Mouse (Mus musculus) limb, embryonic 14.5 days (tissue): Measurements from ENCODE around the gene 4930535I16Rik. TPM values are rescaled to one million over a fixed set of nuclear protein-coding genes. Genes with fewer than 3 reads are reported as not detected.

Experiments used
- ATAC-seq: fragments of 200-750 bp; cut with Nextera tagmentation; 2 replicates; pipeline ENCODE4 v1.8.0; 2017; ENCODE audit warnings: low read depth, moderate number of reproducible peaks, moderate TSS enrichment; ENCODE audit not compliant: low FRiP score
- DNase-seq: peaks from one replicate; pipeline ENCODE4 v3.0.0-alpha.2; 2015; ENCODE audit warnings: low spot score
- H3K27ac ChIP-seq: fragments of 300-500 bp; sonication (generic); replicated peaks from 2 replicates; pipeline ENCODE4 v1.5.1; 2014; ENCODE audit warnings: low read depth, mild to moderate bottlenecking, low read length, moderate library complexity, mixed read lengths
- H3K27me3 ChIP-seq: fragments of 300-500 bp; sonication (generic); 2 replicates; pipeline ENCODE4 v1.6.1; 2014; ENCODE audit warnings: low read length, mixed read lengths; ENCODE audit not compliant: control insufficient read depth, insufficient read depth
- H3K36me3 ChIP-seq: fragments of 300-500 bp; sonication (generic); 2 replicates; pipeline ENCODE4 v1.6.1; 2014; ENCODE audit warnings: mild to moderate bottlenecking, low read length, moderate library complexity, mixed read lengths; ENCODE audit not compliant: control insufficient read depth, insufficient read depth
- H3K4me1 ChIP-seq: fragments of 300-500 bp; sonication (generic); 2 replicates; pipeline ENCODE4 v1.6.1; 2014; ENCODE audit warnings: antibody characterized with exemption, low read length, mixed read lengths; ENCODE audit not compliant: control insufficient read depth, insufficient read depth
- H3K4me2 ChIP-seq: fragments of 300-500 bp; sonication (generic); replicated peaks from 2 replicates; pipeline ENCODE4 v1.6.1; 2014; ENCODE audit warnings: low read depth, mild to moderate bottlenecking, low read length, moderate library complexity; ENCODE audit not compliant: severe bottlenecking
- H3K4me3 ChIP-seq: fragments of 300-500 bp; sonication (generic); replicated peaks from 2 replicates; pipeline ENCODE4 v1.5.1; 2014; ENCODE audit warnings: low read length
- H3K9ac ChIP-seq: fragments of 300-500 bp; sonication (generic); 2 replicates; pipeline ENCODE4 v1.6.1; 2014; ENCODE audit warnings: mild to moderate bottlenecking, low read depth, low read length, moderate library complexity; ENCODE audit not compliant: severe bottlenecking
- H3K9me3 ChIP-seq: fragments of 300-500 bp; sonication (generic); 2 replicates; pipeline ENCODE4 v1.6.1; 2016; ENCODE audit warnings: low read length; ENCODE audit not compliant: control insufficient read depth
- POLR2A ChIP-seq: fragments of 200-500 bp; IDR thresholded peaks from 2 replicates; pipeline ENCODE4 v1.8.0; 2012; ENCODE audit warnings: inconsistent platforms, mild to moderate bottlenecking, moderate library complexity, borderline replicate concordance; ENCODE audit not compliant: insufficient read depth, insufficient read length; ENCODE audit errors: extremely low read depth
- WGBS: fragments of 180-500 bp; shearing (Covaris S2); extraction: QIAGEN DNeasy Blood & Tissue Kit; methylation state at CpG from one replicate; pipeline ENCODE4 v1.1.7; 2014; 5-methylcytosine and 5-hydroxymethylcytosine counted together
- polyA plus RNA-seq, 2 experiments: library from polyadenylated mRNA; depleted of rRNA in 1 of 2; stranded (reverse) in 1 of 2; unstranded in 1 of 2; fragments of >200 nt; fragmentation: Nextera tagmentation in 1 of 2; extraction: Ambion mirVana in 1 of 2; gene quantifications; 2 replicates each; pipeline versions ENCODE4 v1.2.1 to v1.2.3; 2012 to 2014

Gene 4930535I16Rik
- polyA plus RNA-seq, 2 experiments = not detected

- peak; percentile 50 for DNase-seq
- peaks cover 8% of the 10 kb centered on the region; the same call in 1 of the 2 replicates for H3K27me3 ChIP-seq
- peaks cover 15% of the 10 kb centered on the region for H3K4me1 ChIP-seq
- no peak overlapping the region for H3K27ac ChIP-seq
- peak overlapping the region; percentile 3; the same call in 1 of the 2 replicates for H3K4me3 ChIP-seq
- H3K9me3 ChIP-seq = no peaks in the 10 kb centered on the region
- WGBS = 6% methylated on average over 31 of the region's 31 CpGs
- H3K9ac ChIP-seq = peak overlapping the region; percentile 31; the same call in 1 of the 2 replicates
- peak overlapping the region; percentile 42 for H3K4me2 ChIP-seq
- H3K36me3 ChIP-seq = no peaks in the 10 kb centered on the region
- no peak for TF ChIP-seq POLR2A
- peak; percentile 37; the same call in 1 of the 2 replicates for ATAC-seq
Measured at GRCm38 (mm10) chr4:123956703-123957491, 39.1 kb upstream of the 4930535I16Rik start.

DNA sequence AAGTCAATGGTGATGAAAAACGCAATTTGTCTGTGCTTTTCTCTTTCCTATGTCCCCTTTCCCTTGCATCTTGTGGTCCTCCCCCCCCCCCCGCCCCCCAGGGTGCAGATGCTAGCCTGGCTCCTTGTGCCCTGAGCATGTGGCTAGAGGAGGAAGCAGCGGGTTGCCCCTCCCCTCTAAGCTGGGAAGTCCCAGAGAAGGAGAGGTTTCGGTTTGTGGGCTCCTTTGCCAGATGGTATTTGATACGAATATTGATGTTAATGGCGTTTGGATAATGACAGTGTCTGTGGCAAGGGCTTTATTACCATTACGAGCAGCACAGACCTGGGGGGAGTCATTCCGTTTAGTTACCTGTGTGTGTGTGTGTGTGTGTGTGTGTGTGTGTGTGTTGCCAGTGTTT is 34.2 kb upstream of the 4930535I16Rik start:
- ATAC-seq (no peak), DNase-seq (no peak)
- Histone ChIP-seq H3K9me3 (no peaks in the 10 kb centered on the region), H3K27me3 (peaks cover 8% of the 10 kb centered on the region; the same call in 1 of the 2 replicates), H3K9ac (no peak overlapping the region), H3K4me3 (no peak overlapping the region), H3K4me1 (peaks cover 4% of the 10 kb centered on the region; the same call in 1 of the 2 replicates), H3K27ac (no peak overlapping the region), H3K4me2 (no peak overlapping the region), H3K36me3 (no peaks in the 10 kb centered on the region)
- 34% methylated on average over 7 of the region's 8 CpGs for WGBS
- no peak for TF ChIP-seq POLR2A

DNA sequence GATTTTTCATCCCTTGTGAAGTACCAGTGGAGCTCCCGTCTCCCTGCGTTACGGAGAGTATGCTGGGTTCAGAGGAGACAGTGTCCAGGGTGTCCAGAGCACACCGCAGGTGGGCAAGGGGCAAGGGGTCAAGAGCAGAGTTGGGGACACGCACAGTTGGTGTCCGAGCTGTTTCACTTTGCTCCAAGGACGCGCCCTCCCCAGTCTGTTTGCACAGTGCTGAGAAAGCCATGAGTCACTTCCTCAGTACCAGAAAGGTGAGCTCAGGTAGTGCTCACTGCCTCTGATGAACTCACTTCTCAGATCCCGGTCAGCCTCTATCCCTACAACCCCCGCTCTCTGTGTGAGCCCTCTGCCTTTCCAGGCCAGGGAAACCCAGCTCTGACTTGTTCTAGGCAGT is 31.8 kb upstream of the 4930535I16Rik start:
- WGBS = 64% methylated on average over 10 of the region's 10 CpGs
- no peak for ATAC-seq
- H3K27ac ChIP-seq = no peak overlapping the region
- H3K9me3 ChIP-seq = no peaks in the 10 kb centered on the region
- H3K36me3 ChIP-seq = no peaks in the 10 kb centered on the region
- no peak overlapping the region for H3K4me3 ChIP-seq
- no peak overlapping the region for H3K4me2 ChIP-seq
- TF ChIP-seq POLR2A = no peak
- DNase-seq = no peak
- no peaks in the 10 kb centered on the region for H3K4me1 ChIP-seq
- H3K27me3 ChIP-seq = no peaks in the 10 kb centered on the region
- no peak overlapping the region for H3K9ac ChIP-seq

DNA sequence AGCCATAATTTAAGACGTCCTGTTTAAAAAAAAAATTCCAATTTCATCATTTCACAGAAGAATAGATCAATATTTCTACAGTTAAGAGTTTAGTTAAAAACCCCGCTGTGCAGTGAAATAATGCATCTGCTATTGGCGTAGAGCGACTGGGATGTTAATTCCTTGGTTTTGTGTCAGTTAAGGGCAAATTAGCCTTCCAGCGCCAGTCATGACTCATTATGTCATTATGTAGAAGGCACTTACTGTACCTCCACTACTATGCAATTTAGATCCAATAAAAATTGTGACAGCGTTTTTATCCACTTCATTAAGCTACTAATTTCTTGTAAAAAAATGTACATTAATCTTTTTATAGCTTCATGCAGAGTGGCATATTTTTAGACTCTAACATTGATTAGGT is 31.1 kb upstream of the 4930535I16Rik start:
- 63% methylated on average over 6 of the region's 6 CpGs for WGBS
- no peak overlapping the region for H3K4me2 ChIP-seq
- TF ChIP-seq POLR2A = no peak
- no peaks in the 10 kb centered on the region for H3K4me1 ChIP-seq
- H3K9me3 ChIP-seq = no peaks in the 10 kb centered on the region
- H3K4me3 ChIP-seq = no peak overlapping the region
- ATAC-seq (no peak), DNase-seq (no peak)
- no peaks in the 10 kb centered on the region for H3K27me3 ChIP-seq
- no peak overlapping the region for H3K9ac ChIP-seq
- no peak overlapping the region for H3K27ac ChIP-seq
- H3K36me3 ChIP-seq = no peaks in the 10 kb centered on the region

DNA sequence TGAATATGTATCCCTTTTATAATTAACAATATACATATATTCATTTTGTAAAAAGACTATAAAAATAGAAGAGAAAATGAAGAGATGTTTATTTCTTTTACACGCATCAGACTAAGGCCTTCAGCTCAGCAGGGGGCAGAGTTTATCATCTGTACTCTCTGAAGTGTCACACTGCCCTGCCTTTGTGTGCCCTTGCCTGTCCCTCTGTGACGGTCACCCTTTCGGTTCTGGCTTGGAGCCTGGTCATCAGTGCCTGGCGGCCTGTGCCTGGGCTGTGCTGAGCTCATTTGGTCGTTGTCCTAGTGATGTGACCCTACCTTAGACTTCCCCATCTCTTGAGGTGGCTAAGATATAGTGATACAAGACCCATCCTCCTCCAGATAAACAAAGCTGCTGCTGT is 29.3 kb upstream of the 4930535I16Rik start:
- ATAC-seq = no peak
- 66% methylated on average over 5 of the region's 5 CpGs for WGBS
- H3K4me3 ChIP-seq = no peak overlapping the region
- no peaks in the 10 kb centered on the region for H3K4me1 ChIP-seq
- H3K27me3 ChIP-seq = no peaks in the 10 kb centered on the region
- no peak overlapping the region for H3K9ac ChIP-seq
- no peak for TF ChIP-seq POLR2A
- no peaks in the 10 kb centered on the region for H3K36me3 ChIP-seq
- DNase-seq = no peak
- H3K9me3 ChIP-seq = no peaks in the 10 kb centered on the region
- H3K27ac ChIP-seq = no peak overlapping the region
- no peak overlapping the region for H3K4me2 ChIP-seq
